Mouse (Mus musculus): Measurements from ENCODE around the gene Ctdnep1.

GRCm38 (mm10) chr11:70002471-70002870, 21.5 kb downstream of the Ctdnep1 start:
- no peak for TF ChIP-seq CTCF (IDR thresholded peaks at IDR 0.05; ENCODE audit: low read depth, low read length)
- no peak for TF ChIP-seq GATA1 (IDR thresholded peaks at IDR 0.05; ENCODE audit: borderline replicate concordance, low read length)
- no peak for TF ChIP-seq POLR2AphosphoS5 (IDR thresholded peaks at IDR 0.05; ENCODE audit: insufficient replicate concordance, low read depth, low read length)
